Mouse (Mus musculus) liver, adult 2 months (tissue): ENCODE results near the gene Pak2.

Source experiments
- CTCF ChIP-seq: fragments of 200-500 bp; IDR thresholded peaks from 2 replicates; pipeline ENCODE4 v1.5.1; 2011; ENCODE audit warnings: low read depth, low read length, control low read depth
- POLR2A ChIP-seq: fragments of 200-500 bp; IDR thresholded peaks from 2 replicates; pipeline ENCODE4 v1.6.1; 2011; ENCODE audit warnings: low read length, control low read depth; ENCODE audit not compliant: insufficient read depth; ENCODE audit errors: extremely low read depth

DNA sequence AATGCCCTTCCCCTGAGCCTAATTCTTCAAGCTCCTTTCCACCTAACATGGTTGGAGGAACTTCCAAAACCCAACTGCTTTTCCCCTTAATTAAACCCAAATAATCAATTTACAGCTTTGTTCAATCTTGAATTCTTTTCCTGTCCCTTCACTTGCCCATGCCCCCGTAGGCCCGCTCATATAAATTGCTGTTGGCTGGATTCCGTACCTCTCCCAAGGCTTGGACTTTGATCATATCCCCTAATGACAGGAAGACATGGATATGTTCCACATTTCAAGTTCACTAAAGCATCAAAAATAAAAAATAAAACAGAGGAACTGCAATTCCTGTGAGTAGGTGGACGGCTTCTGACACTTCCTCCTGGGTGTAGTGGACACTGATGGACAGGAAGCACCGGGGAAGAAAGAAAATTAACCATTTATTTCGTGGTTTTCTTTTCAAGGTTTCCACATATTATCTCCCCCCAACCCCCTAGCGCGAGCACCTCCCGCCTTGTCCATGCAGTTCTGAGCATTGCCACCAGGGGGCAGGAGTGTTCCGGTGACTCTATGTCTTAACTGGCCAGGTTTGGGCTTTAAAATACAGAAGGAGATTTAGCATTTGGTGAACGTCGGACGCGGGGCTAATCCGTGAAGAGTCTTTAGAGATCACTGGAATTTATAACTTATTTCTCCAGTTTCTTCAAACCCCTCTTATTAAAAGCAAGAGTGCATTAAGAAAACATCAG lies 36.0 kb upstream of the Pak2 start:
- no peak for TF ChIP-seq POLR2A
- TF ChIP-seq CTCF: peak; percentile 91
